Mouse (Mus musculus) thymus, adult 2 months (tissue): Measurements from ENCODE around the gene Phldb1. TPM values are rescaled to one million over a fixed set of nuclear protein-coding genes. Genes with fewer than 3 reads are reported as not detected.

Source experiments
- DNase-seq: peaks from one replicate; pipeline ENCODE4 v3.0.0; 2021
- H3K27ac ChIP-seq: fragments of 200-500 bp; 2 replicates; pipeline ENCODE4 v1.5.1; 2012; ENCODE audit warnings: low read length, control low read depth; ENCODE audit not compliant: control insufficient read depth, insufficient read depth
- H3K27me3 ChIP-seq: fragments of 200-500 bp; 2 replicates; pipeline ENCODE4 v1.6.1; 2012; ENCODE audit warnings: mild to moderate bottlenecking, low read length, moderate library complexity, mixed read lengths; ENCODE audit not compliant: control insufficient read depth, insufficient read depth
- H3K36me3 ChIP-seq: fragments of 200-500 bp; 2 replicates; pipeline ENCODE4 v1.6.1; 2012; ENCODE audit warnings: mild to moderate bottlenecking, low read length, moderate library complexity; ENCODE audit not compliant: control insufficient read depth, insufficient read depth
- H3K4me1 ChIP-seq: fragments of 200-500 bp; replicated peaks from 2 replicates; pipeline ENCODE4 v1.6.1; 2012; ENCODE audit warnings: low read length; ENCODE audit not compliant: control insufficient read depth, insufficient read depth
- H3K4me3 ChIP-seq: fragments of 200-500 bp; 2 replicates; pipeline ENCODE4 v1.5.1; 2012; ENCODE audit warnings: mild to moderate bottlenecking, low read length, control low read depth, moderate library complexity; ENCODE audit not compliant: control insufficient read depth, insufficient read depth
- CTCF ChIP-seq: fragments of 200-500 bp; IDR thresholded peaks from 2 replicates; pipeline ENCODE4 v1.5.1; 2012; ENCODE audit warnings: mild to moderate bottlenecking, control low read depth, low read length, moderate library complexity, borderline replicate concordance; ENCODE audit not compliant: control insufficient read depth, poor library complexity, insufficient read depth; ENCODE audit errors: extremely low read depth
- POLR2A ChIP-seq: fragments of 200-500 bp; IDR thresholded peaks from 2 replicates; pipeline ENCODE4 v1.6.1; 2012; ENCODE audit warnings: mild to moderate bottlenecking, low read length, control low read depth, moderate library complexity; ENCODE audit not compliant: control insufficient read depth, poor library complexity, insufficient read depth; ENCODE audit errors: extremely low read depth
- WGBS: fragments of 180-500 bp; shearing (Covaris S2); methylation state at CpG from one replicate; pipeline ENCODE4 v1.1.7; 2018; 5-methylcytosine and 5-hydroxymethylcytosine counted together
- polyA plus RNA-seq: library from polyadenylated mRNA; depleted of rRNA; stranded (reverse); fragments of >200 nt; gene quantifications from 2 replicates; pipeline ENCODE4 v1.2.3, GENCODE M21; 2012

Phldb1 gene
- polyA plus RNA-seq, 1 experiment: 27.3 TPM

DNA sequence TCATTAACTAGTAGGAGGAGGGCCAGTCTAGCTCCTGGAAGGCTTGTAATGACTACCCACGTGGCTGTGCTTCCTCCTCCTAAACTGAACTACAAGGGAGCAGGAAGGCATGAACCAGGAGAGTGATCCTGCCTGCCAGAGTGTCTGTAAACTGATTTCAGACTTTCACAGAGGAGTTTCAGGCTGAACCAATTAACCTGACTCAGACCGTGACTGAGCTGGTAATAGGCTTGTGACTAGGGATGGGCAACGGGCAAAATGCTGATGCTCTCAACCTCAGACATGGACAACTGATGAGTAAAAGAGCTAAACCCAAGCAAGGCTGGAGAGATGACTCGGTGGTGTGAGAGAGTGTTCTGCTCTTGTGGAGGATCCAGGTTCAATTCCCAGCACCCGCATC lies 7.6 kb downstream of the Phldb1 start:
- peaks cover 14% of the 10 kb centered on the region for H3K4me1 ChIP-seq
- WGBS: 83% methylated on average over 5 of the region's 5 CpGs
- TF ChIP-seq POLR2A: no peak
- no peak for TF ChIP-seq CTCF

DNA sequence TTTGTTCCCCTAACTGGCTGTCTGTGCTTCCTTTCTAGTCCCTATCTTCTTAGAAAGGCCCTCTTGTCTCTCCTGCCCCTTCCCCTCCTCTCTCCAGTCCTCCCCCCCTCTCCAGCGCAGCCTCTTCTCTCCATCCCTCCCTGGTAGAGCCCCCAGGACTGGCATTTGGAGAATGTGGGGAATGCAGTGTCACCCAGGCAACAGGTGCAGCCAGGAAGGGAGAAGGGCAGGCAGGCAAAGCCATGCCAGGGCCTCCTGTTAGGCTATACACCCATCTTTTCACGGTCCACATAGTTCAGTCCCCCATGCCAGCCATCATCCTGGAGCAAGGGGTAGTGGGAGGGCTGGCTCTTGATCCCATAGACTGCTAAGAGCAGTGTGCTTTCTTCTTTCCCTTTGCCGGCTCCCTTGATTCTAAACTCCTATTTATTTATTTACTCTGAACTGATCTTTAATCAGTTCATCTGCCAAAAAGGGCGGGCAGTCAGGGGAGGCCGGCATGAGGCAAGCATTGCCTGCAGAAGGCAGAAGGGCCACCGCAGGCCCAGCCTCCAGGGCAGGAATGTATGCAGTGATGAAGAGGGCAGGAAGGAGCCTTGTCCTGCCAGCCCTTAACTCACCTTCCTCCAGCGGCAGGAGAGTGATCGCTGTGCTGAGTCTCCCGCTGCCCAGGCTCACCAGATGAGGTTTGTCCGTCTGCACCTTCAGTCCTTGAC lies 8.4 kb downstream of the Phldb1 start:
- no peak overlapping the region for H3K4me3 ChIP-seq
- TF ChIP-seq POLR2A: no peak
- TF ChIP-seq CTCF: no peak
- no peaks in the 10 kb centered on the region for H3K27me3 ChIP-seq
- no peaks in the 10 kb centered on the region for H3K36me3 ChIP-seq
- WGBS: 92% methylated on average over 10 of the region's 10 CpGs
- H3K27ac ChIP-seq: no peak overlapping the region
- no peak for DNase-seq
- H3K4me1 ChIP-seq: peaks cover 14% of the 10 kb centered on the region

More for the DNA sequence above, 7.6 kb downstream of the Phldb1 start:
- DNase-seq: no peak
- Histone ChIP-seq H3K27ac (no peak overlapping the region), H3K27me3 (peaks cover under 1% of the 10 kb centered on the region; the same call in 1 of the 2 replicates), H3K4me3 (no peak overlapping the region), H3K36me3 (no peaks in the 10 kb centered on the region)

DNA sequence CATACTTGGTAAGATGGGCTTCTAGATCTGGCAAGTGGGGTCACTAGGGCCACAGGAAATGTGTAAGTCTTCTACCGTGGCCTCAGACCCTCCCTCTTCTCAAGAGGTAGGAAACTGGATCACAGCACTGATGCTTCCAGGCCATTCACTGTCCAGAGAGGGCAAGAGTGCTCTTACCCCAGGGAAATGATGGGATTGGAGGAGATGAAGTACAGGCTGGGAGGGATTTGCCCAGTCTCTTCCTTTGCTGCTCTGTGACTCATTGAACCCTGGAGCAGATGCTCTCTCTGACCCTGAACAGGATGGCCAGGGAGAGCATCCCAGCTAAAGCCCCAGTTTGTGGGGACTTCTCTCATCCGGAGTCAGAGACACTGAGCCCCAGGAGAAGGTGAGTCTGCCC lies 10.3 kb downstream of the Phldb1 start:
- H3K4me3 ChIP-seq: no peak overlapping the region
- H3K27me3 ChIP-seq: no peaks in the 10 kb centered on the region
- H3K27ac ChIP-seq: no peak overlapping the region
- WGBS: 93% methylated on average over 2 of the region's 2 CpGs
- H3K36me3 ChIP-seq: no peaks in the 10 kb centered on the region
- peaks cover 24% of the 10 kb centered on the region for H3K4me1 ChIP-seq
- no peak for DNase-seq
- TF ChIP-seq CTCF: no peak
- no peak for TF ChIP-seq POLR2A

DNA sequence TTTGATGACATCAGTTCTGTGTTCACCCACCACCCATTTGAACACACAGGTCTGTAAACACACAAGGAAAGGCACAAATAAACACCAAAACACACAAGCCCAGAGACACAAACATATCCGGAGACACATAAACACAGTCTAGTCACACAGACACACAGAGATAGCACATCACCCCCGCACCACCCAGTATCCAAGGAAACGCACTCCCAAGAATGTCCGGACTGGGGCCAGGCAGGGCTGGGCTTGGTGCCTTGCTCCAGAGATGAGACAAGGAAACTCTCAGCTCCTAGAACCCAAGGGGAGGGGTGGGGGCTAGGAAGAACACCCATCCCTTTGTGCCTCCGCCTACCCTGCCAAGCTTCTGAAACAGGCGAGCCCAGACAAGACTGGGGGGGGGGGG lies 10.8 kb downstream of the Phldb1 start:
- 89% methylated on average over 6 of the region's 6 CpGs for WGBS
- Histone ChIP-seq H3K4me1 (peaks cover 24% of the 10 kb centered on the region), H3K4me3 (no peak overlapping the region), H3K27ac (no peak overlapping the region), H3K36me3 (no peaks in the 10 kb centered on the region), H3K27me3 (no peaks in the 10 kb centered on the region)
- DNase-seq: no peak
- TF ChIP-seq POLR2A (no peak), CTCF (no peak)

DNA sequence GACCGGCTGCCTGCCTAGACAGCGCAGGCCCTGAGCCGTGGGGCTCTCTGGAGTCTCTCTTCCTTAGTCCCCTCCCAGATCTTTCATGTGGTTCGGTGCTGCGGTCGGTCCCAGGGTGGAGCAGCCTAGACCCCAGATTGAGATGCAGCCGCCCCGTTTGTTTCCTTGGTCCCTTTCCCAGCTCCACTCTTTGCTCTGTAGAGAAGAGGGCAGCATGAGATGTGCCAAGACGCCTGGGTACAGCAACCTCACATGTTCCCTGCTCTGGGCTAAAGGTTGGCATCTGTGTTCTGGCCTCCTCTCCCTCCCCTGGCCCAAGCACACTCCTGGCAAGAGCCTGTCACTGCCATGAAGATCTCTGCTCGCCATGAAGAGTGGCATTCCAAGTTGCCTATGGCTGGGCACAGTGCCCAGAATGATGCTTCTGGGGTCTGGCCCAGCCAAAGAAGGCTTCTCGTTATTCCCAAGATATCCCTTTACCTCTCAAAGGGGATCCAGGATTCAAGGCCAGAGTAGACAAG lies 11.4 kb downstream of the Phldb1 start:
- 20% methylated on average over 11 of the region's 11 CpGs for WGBS
- peaks cover 24% of the 10 kb centered on the region for H3K4me1 ChIP-seq
- no peak for TF ChIP-seq POLR2A
- no peak for TF ChIP-seq CTCF
- H3K4me3 ChIP-seq: no peak overlapping the region
- no peaks in the 10 kb centered on the region for H3K36me3 ChIP-seq
- H3K27ac ChIP-seq: no peak overlapping the region
- no peaks in the 10 kb centered on the region for H3K27me3 ChIP-seq
- no peak for DNase-seq

DNA sequence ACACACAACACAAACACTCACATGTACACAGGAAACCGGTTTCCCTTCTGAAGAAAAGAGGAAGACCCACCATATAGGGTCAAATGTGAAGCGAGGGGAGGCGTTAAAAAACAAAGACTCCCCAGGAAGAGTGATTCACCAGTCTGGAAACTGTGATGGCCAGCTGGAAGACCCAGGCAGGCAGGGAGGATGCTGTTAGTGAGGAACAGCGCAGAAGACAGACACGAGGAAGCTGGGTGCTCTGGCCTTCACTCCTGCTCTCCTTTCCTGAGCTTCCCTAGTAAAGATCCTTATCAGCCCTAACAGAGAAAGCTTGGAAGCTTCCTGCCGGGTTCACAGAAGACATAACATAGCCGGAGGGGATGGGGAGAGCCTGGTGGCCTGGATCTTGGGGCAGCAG lies 12.0 kb downstream of the Phldb1 start:
- WGBS: 28% methylated on average over 7 of the region's 7 CpGs
- no peak overlapping the region for H3K4me3 ChIP-seq
- peaks cover 27% of the 10 kb centered on the region for H3K4me1 ChIP-seq
- no peak for DNase-seq
- H3K36me3 ChIP-seq: no peaks in the 10 kb centered on the region
- TF ChIP-seq POLR2A (no peak), CTCF (no peak)
- H3K27ac ChIP-seq: no peak overlapping the region
- H3K27me3 ChIP-seq: no peaks in the 10 kb centered on the region
